Mouse (Mus musculus) forebrain, embryonic 14.5 days (tissue): Measurements from ENCODE around the gene Ckmt2. TPM values are rescaled to one million over a fixed set of nuclear protein-coding genes. Genes with fewer than 3 reads are reported as not detected.

Experiments
- polyA plus RNA-seq: library from polyadenylated mRNA; unstranded; fragments of >200 nt; fragmentation: Nextera tagmentation; extraction: Ambion mirVana; gene quantifications from 2 replicates; pipeline ENCODE4 v1.2.1, GENCODE M21; 2014

Gene Ckmt2
- polyA plus RNA-seq, 1 experiment from 2014 or later, result not detected

Other genes with a start within 250 kb of the Ckmt2 start
- gene Acot12, start 135.4 kb downstream of the Ckmt2 start, polyA plus RNA-seq, result not detected in 2 replicates
- gene Zcchc9, start 69.2 kb downstream of the Ckmt2 start, polyA plus RNA-seq, result 9.8 and 12.8 TPM in 2 replicates